Mouse (Mus musculus) forebrain, embryonic 13.5 days (tissue): ENCODE results near the gene Entr1. TPM values are rescaled to one million over a fixed set of nuclear protein-coding genes. Genes with fewer than 3 reads are reported as not detected.

ENCODE experiments used
- ATAC-seq: fragments of 200-750 bp; cut with Nextera tagmentation; 2 replicates; pipeline ENCODE4 v1.8.0; 2017
- H3K27ac ChIP-seq: fragments of 300-500 bp; sonication (generic); 2 replicates; pipeline ENCODE4 v1.5.1; 2015; ENCODE audit warnings: inconsistent platforms, mild to moderate bottlenecking, moderate library complexity
- H3K27me3 ChIP-seq: fragments of 300-500 bp; sonication (generic); 2 replicates; pipeline ENCODE4 v1.6.1; 2015; ENCODE audit warnings: mild to moderate bottlenecking, inconsistent platforms
- H3K36me3 ChIP-seq: fragments of 300-500 bp; sonication (generic); 2 replicates; pipeline ENCODE4 v1.6.1; 2015; ENCODE audit warnings: mild to moderate bottlenecking, inconsistent platforms; ENCODE audit not compliant: poor library complexity, severe bottlenecking
- H3K4me1 ChIP-seq: fragments of 300-500 bp; sonication (generic); 2 replicates; pipeline ENCODE4 v1.6.1; 2015; ENCODE audit warnings: inconsistent platforms
- H3K4me2 ChIP-seq: fragments of 300-500 bp; sonication (generic); 2 replicates; pipeline ENCODE4 v1.6.1; 2015; ENCODE audit warnings: inconsistent platforms, mild to moderate bottlenecking, moderate library complexity
- H3K4me3 ChIP-seq: fragments of 300-500 bp; sonication (generic); 2 replicates; pipeline ENCODE4 v1.5.1; 2015; ENCODE audit warnings: mild to moderate bottlenecking, inconsistent platforms
- H3K9ac ChIP-seq: fragments of 300-500 bp; sonication (generic); 2 replicates; pipeline ENCODE4 v1.6.1; 2015; ENCODE audit warnings: mild to moderate bottlenecking, inconsistent platforms
- H3K9me3 ChIP-seq: fragments of 300-500 bp; sonication (generic); replicated peaks from 2 replicates; pipeline ENCODE4 v1.6.1; 2016; ENCODE audit warnings: inconsistent platforms
- WGBS: fragments of 180-500 bp; shearing (Covaris S2); methylation state at CpG from one replicate; pipeline ENCODE4 v1.1.7; 2015; 5-methylcytosine and 5-hydroxymethylcytosine counted together
- polyA plus RNA-seq: library from polyadenylated mRNA; unstranded; fragments of >200 nt; fragmentation: Nextera tagmentation; extraction: Ambion mirVana; gene quantifications from 2 replicates; pipeline ENCODE4 v1.2.1, GENCODE M21; 2015

Entr1 gene
- polyA plus RNA-seq, 1 experiment from 2014 or later = 156 TPM

- Histone ChIP-seq H3K9me3 (no peaks in the 10 kb centered on the region), H3K9ac (no peak overlapping the region), H3K27me3 (no peaks in the 10 kb centered on the region), H3K4me3 (no peak overlapping the region), H3K4me2 (no peak overlapping the region), H3K4me1 (peaks cover 8% of the 10 kb centered on the region; the same call in 1 of the 2 replicates), H3K36me3 (peaks cover 52% of the 10 kb centered on the region), H3K27ac (no peak overlapping the region)
- WGBS = 85% methylated on average over 10 of the region's 13 CpGs
- no peak for ATAC-seq
Observed at GRCm38 (mm10) chr2:26338302-26339203, 50.6 kb downstream of the Entr1 start.

Other genes with a start within 250 kb of the Entr1 start
- 0.09 and 0.21 TPM in 2 replicates for gene Lhx3, start 181.0 kb downstream of the Entr1 start, polyA plus RNA-seq
- 13.5 and 15.7 TPM in 2 replicates for gene Qsox2, start 151.8 kb downstream of the Entr1 start, polyA plus RNA-seq
- 0.18 and 0.35 TPM in 2 replicates for gene Ccdc187, start 94.8 kb downstream of the Entr1 start, polyA plus RNA-seq
- gene Gpsm1, start 73.8 kb downstream of the Entr1 start, polyA plus RNA-seq = 97.7 and 120 TPM in 2 replicates
- gene Dnlz, start 37.2 kb downstream of the Entr1 start, polyA plus RNA-seq = 31.1 and 32.2 TPM in 2 replicates
- gene Card9, start 28.4 kb downstream of the Entr1 start, polyA plus RNA-seq = 0.72 and 2.0 TPM in 2 replicates
- gene Snapc4, start 8.7 kb downstream of the Entr1 start, polyA plus RNA-seq = 25.1 and 30.9 TPM in 2 replicates
- gene Pmpca, start within 50 bp of the Entr1 start, polyA plus RNA-seq = 103 and 111 TPM in 2 replicates
- gene Inpp5e, start 19.9 kb upstream of the Entr1 start, polyA plus RNA-seq = 18.9 and 19.8 TPM in 2 replicates
- 16.9 and 22.5 TPM in 2 replicates for gene Sec16a, start 55.9 kb upstream of the Entr1 start, polyA plus RNA-seq
- gene Notch1, start 127.3 kb upstream of the Entr1 start, polyA plus RNA-seq = 28.1 and 32.8 TPM in 2 replicates
- 50.2 and 55.8 TPM in 2 replicates for gene Egfl7, start 190.7 kb upstream of the Entr1 start, polyA plus RNA-seq
- gene Gm20532, start 197.3 kb upstream of the Entr1 start, polyA plus RNA-seq = not detected in 2 replicates
- 2.5 and 3.6 TPM in 2 replicates for gene Agpat2, start 215.1 kb upstream of the Entr1 start, polyA plus RNA-seq
- gene Fam69b, start 239.1 kb upstream of the Entr1 start, polyA plus RNA-seq = 81.9 and 89.4 TPM in 2 replicates